Mouse (Mus musculus) urinary bladder, adult 2 months (tissue): Measurements from ENCODE around the gene Cpsf6. TPM values are rescaled to one million over a fixed set of nuclear protein-coding genes. Genes with fewer than 3 reads are reported as not detected.
"Not testable (repeated sequence)": the region's sequence is repeated elsewhere in the genome, so short reads cannot be mapped to it uniquely, and the experiment has no call there.

ENCODE experiments used
- DNase-seq: peaks from one replicate; pipeline ENCODE4 v3.0.0; 2022; ENCODE audit warnings: low spot score
- polyA plus RNA-seq: library from polyadenylated mRNA; depleted of rRNA; stranded (reverse); fragments of >200 nt; gene quantifications from 2 replicates; pipeline ENCODE4 v1.2.3, GENCODE M21; 2012

Gene Cpsf6
- polyA plus RNA-seq, 1 experiment = 43.5 TPM

DNA sequence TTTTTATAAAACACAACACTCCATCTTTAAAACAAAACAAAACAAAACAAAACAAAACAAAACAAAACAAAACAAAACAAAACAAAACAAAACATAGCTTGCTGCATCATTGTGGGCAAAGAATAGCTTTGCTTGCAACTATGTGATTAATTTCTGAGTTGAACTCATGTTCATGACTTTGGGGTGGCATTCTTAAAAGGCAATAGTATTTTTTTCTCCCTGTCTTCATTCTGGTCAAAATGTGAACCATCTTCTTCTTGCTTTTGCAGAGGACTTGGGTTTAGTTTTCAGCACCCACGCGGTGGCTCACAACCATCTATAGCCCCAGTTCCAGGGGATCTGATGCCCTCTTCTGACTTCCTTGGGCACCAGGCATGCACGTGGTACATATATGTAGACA, 20.0 kb upstream of the Cpsf6 start:
- no peak for DNase-seq

DNA sequence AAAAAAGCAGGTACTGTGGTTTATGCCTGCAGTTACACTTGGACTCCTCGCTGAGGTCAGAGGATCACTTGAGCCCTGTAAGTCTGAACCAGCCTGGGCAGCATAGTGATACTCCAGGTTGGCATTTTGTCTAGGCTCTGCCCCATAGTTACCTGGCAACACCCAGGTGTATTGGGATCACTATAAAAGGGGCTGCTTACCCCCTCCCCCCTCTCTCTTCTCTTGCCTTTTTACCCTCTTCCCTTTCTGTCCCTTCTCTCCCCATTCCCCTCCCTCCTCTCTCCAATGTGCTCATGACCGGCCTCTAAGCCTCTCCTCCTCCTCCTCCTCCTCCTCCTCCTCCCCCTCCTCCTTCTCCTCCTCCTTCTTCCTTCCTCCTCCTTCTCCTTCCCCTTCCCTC, 19.4 kb upstream of the Cpsf6 start:
- no peak for DNase-seq

DNA sequence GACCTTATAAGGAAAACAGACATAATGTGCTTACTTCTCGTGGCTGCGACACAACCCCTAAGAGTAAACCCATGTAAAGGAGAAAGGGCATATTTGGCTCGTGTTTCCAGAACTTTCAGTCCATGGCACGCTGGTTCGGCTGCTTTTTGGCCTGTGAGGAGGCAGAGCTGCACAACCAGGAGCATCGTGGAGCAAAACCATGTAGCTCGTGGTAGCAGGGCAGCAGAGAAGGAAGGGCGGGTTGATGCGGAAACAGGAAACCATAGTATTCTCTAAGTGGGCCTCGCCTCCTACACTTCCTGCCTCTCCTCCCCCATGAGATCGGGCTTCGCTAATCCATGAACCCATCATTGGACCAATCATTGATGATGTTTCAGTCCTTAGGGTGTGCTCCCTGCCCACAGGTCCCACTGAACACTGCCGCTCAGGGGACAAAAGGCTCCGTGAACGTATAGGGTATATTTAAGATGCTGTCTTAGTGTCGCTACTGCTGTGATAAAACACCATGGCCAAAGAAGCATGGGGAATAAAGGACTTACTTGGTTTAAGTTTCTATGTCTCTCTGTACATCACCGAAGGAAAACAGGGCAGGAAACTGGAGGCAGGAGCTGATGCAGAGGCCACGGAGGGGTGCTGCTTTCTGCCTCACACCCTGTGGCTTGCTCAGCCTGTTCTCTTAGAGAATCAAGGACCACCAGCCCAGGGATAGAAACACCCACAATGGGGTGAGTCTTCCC, 18.4 kb upstream of the Cpsf6 start:
- no peak for DNase-seq

DNA sequence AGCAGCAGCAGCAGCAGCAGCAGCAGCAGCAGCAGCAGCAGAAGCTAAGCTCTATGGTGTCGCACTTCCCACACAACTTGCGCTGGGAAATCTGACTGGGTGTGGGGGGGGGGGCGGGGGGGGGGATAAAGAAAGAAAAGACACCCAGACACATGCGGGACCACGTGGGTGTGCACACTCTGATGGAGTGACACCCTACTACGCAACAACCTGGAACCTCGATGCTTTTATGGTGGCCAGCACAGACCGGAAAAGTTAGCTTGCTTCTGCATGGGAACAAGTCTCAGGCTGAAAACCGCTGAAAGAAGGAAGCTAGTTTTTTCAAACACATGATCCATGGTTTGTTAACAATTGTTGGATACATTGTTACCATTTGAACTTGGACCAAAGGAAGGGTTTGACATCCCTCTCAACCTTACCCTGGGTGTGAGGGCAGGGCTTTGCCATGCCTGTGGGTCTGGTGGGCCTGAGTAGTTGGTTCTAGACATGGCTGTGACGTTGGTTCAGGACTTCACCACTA, 17.4 kb upstream of the Cpsf6 start:
- DNase-seq = no peak

DNA sequence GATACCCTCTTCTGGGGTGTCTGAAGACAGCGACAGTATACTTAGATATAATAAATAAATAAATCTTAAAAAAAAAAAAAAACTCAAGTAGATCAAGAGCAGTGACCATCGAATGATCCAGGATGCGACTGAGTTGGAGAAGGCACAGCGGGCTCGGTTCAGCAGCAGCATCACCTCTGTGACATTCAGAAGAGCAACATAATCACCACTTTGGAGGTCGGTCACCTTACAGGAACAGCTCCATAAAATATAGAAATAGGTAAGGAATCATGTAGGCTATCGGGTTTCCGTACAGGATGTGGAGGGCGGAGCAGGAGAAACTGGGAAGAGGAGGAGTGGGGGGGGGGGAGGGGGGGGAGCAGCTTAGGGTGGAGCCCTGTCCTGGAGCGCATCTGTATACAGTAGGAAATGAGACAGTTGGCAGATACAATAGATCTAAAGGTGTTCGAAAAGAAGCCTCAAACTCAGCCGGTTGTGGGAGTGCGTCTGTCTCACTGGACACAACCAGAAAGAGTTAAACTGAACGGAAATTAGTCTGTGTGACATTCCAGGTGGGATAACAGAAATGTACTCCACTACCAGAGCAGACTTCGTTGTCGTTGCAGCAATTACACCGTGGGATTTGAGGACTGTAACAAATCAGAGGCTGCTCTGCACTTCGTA, 16.7 kb upstream of the Cpsf6 start:
- DNase-seq = no peak

DNA sequence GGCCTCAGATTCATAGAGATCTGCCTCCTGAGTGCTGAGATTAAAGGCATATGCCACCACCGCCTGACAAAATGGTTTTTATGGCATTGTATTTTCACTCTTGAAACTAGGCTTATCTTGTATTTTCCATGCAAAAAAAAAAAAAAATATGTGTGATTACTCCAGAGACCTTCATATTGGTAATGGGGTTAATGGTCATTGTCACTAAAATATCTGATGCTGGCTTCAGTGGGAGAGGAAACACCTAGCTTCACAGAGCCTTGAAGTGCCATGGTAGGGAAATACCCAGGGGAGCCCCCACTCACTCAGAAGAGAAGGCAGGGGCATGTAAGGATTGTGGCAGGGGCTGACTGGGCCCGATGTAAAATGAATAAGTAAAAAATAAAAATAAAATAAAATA, 16.0 kb upstream of the Cpsf6 start:
- DNase-seq = no peak

DNA sequence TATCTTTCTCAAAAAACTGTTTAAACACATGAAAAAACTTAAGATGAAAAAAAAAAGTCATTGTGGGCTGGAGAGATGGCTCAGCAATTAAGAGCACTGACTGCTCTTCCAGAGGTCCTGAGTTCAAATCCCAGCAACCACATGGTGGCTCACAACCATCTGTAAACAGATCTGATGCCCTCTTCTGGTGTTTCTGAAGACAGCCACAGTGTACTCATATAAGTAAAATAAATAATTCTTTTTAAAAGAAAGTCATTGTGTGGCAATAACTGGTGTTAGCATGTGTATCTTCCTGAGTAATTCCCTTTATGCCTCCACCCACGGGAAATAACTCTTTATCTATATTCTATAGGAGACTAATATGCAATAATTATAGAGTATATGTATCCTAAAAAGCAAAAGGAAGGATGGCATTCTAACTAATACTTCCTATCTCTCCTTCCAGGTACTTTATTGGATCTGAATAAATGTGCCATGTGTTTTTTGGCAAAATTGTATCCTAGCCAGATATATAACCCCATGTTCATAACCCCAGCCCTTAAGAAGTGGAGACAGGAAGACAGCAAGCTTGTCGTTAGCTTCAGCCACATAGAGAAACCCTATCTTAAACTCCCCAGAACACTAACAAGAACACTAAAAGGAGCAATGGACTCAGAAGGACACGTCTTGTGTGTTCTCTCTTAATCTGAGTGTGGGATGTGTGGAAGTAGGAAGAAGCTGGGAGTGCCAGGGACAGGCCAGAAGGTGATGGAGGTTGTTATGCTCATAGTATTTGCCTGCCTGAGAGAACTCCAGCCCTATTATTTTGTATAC, 15.1 kb upstream of the Cpsf6 start:
- no peak for DNase-seq

DNA sequence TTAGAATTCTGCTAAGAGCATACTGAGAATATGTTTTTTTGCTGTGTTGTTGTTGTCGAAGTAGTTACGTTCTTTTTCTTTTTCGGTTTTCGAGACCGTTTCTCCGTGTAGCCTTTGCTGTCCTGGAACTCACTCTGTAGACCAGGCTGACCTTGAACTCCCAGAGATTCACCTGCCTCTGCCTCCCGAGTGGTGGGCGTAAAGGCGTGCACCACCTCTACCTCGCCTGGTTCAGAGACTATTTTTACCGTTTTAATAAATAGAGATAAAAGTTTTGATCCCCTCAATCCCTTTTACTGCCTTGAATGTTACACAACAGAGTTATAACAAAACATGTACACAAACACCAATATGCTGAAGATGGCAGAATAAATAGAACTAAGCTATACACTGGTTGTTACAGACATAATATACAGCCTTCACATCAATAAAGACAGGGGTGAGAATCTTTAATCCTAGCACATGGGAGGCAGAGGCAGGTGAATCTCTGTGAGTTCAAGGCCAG, 14.1 kb upstream of the Cpsf6 start:
- DNase-seq = no peak

DNA sequence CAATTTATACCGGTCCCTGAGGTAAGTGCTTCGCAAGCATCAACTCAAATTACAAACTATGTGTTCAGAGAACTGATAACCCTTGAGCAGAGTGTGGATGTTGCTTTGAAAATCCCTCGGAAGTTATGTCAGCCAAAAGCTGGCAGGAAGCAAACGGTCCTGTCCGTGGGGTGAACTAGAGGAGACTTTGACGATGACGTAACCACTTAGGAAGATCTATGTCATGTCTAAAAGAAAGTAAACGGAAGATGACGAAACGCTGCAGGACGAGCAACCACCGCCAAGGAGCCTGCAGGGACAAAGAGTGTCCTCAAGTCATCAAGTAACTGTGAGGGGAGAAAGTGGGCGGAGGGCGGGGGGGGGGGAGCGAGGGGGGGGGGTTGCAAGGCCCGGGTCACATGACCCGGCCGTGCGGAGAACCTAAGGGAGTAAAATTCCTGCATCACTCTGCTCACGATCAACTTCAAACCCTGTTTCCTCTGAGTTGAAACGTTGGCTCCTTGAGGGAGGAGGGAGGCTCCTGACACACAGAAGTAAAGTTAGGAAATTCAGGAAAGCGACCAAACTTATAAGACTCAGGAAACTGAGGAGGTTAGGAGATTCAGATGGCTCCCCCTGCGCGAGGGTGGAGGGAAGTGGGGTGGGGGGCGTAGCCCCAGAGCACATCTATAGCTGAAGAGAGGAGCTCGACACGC, 13.5 kb upstream of the Cpsf6 start:
- no peak for DNase-seq

DNA sequence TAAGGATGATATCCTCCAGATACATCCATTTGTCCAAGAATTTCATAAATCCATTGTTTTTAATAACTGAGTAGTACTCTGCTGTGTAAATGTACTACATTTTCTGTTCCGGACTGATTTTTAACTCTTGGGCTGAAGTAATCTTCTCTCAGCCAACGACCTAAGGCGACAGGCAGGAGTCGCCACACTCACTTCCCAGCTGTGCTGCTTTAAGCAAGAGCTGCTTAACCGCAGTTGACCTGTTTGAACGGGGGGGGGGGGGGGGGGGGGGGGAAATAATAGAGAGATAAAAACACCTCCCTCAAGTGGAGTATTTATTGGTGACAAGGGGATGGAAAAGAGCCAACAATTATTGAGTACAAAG, 13.0 kb upstream of the Cpsf6 start:
- no peak for DNase-seq

DNA sequence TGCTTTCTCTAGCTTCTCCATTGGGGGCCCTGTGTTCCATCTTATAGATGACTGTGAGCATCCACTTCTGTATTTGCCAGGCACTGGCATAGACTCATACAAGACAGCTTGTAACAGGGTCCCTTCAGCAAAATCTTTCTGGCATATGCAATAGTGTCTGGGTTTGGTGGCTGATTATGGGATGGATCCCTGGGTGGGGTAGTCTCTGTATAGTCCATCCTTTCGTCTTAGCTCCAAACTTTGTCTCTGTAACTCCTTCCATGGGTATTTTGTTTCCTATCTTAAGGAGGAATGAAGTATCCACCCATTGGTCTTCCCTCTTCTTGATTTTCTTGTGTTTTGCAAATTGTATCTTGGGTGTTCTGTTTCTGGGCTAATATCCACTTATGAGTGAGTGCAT, 12.6 kb upstream of the Cpsf6 start:
- not testable (repeated sequence) for DNase-seq

DNA sequence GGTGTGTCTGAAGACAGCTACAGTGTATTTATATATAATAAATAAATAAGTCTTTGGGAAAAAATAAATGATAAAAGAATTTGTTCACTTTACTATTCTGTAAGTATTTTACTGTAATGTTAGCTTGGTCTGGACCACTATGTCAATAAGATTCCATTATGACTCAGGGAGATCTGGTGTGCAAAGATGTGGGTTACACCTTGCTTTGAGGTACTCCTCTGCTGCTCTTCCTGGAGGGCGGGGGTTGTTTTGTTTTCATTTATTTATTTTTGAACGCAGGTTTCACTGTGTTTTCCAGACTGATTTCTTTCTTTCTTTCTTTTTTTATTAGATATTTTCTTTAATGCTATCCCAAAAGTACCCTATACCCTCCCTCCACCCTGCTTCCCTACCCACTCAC, 12.0 kb upstream of the Cpsf6 start:
- no peak for DNase-seq

DNA sequence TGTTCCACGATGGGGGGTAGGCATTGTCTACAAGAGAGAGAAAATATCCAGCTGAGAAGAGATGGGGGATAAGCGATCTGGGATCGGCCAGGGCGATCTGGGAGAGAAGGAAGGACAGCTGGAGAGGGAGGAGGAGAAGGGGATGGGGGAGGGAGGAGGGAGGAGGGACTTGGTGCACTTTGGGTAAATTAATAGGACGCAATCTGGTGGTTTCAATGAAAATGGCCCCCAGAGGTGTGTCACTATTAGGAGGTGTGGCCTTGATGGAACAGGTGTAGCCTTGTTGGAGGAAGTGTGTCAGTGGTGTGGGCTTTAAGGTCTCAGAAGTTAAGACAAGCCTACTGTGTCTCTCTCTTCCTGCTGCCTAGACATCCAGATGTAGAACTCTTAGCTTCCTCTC, 11.2 kb upstream of the Cpsf6 start:
- no peak for DNase-seq

DNA sequence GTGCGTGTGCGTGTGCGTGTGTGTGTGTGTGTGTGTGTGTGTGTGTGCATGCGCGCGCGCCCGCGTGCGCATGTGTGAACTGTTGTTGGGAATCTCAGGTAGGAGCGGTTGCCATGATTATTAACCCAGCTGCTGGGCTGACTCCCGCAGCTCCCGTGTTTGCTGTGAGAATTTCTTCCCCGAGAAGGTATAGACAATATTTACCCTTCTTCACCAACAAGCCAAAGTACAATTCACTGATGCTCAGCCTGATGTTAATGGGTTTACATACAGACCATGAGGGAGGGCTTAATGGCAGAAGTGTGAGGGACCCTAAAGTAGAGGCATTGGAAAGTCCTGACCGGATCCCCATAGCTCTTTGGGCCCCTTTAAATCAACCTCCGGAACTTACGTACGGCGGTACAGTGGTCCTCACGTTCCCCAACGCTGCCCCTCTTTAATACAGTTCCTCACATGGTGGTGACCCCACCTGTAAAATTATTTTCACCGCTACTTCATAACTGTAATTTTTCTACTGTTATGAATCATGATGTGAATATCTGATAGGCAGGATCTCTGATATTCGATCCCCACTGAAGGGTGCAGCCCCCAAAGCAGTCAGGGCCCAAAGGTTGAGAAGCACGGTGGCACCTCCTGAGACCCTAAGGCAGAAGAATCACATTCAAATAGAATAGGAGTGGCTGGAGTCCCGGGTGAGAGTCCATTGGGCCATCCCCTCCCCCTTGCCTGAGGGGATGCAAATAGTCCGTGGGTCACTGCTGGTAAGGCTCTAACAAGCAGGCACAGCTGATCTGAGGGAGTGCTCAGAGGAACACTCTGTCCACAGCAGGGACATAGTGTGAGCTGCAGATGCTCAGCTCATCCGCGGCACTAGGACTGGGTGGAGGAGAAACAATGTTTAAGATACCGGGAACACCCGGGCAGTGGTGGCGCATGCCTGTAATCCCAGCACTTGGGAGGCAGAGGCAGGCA, 10.4 kb upstream of the Cpsf6 start:
- no peak for DNase-seq

DNA sequence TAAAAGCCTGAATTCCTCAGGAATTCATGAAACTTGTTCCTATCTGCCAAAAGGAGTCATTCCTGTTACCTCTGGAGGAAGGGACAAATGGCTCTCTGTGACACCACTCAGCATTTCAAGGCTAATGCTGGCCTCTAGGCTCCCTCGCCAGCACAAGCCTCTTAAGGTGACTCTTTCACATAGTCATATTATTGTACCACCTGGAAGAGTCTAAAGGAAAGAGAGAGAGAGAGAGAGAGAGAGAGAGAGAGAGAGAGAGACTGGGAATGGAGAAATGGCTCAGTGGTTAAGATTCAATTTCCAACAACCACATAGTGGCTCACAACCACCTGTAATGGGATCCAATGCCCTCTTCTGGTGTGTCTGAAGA, 9.5 kb upstream of the Cpsf6 start:
- no peak for DNase-seq

DNA sequence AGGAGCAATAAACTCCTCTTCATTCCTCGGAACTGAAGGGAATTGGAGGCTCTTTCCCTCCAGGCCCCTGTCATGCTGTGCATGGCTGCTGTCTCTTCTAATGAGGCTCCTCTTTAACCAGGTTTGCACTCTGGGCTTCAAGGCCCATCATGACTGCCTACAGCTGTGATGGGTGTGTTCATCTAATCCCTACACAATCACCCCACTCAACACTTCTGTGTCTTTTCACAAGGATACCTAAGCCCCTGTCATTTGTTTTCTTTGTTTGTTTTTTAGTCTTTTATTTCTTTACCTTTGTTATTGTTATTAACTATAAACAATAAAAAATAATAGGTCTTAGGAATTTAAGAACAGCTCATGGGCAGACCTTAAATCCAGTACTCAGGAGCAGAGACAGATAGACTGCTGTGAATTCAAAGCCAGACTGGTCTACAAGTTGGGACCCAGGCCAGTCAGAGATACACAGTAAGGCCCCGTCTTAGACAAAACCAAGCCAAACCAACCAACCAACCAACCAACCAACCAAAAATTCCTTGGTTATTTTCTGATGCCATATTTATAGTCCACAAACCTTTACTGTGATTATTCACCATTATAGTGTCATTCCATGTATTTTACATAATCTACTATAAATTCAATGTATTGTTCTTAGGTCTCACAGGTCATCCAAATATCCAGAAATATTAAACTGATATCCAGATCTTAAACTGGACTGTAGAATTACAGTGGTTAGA, 9.0 kb upstream of the Cpsf6 start:
- DNase-seq = no peak

DNA sequence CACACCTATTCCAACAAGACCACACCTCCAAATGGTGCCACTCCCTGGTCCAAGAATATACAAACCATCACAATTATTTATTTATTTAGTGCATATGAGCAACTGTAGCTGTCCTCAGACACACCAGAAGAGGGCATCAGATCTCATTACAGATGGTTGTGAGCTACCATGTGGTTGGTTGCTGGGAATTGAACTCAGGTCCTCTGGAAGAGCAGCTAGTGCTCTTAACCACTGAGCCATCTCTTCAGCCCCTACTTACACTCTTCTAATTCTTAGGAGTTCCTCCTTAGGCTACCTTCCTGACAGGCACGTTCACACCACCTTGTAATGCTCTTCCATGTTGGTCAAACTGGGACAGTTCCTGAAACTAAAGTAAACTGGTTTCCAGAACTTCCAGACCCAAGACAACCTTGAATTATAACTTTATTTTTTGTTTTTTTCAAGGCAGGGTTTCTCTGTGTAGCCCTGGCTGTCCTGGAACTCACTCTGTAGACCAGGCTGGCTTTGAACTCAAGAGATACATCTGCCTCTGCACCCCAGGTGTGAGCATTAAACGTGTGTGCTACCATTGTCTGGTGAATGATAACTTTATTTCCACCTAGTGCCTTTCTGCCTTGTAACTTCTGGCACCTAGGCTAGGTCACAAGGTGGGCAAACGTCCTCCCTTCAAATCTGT, 8.3 kb upstream of the Cpsf6 start:
- not testable (repeated sequence) for DNase-seq

DNA sequence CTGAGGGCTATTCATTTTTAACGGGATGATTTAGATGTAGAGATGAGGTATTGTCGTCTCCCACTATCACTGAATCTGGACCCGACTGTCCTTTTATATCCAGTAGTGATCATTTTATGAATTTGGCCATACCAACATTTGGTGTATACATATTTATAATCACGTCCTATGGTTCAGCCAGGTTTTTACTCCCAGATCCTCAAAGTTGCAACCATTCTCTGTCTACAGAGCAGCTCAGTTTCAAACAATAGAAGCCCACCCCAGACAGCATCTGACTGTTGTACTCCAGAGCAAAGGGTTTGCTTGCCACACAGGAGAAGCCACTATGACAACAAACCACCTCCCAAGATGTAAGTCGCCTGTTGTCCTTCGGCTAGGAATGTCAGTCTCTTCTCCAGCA, 7.2 kb upstream of the Cpsf6 start:
- DNase-seq = no peak

DNA sequence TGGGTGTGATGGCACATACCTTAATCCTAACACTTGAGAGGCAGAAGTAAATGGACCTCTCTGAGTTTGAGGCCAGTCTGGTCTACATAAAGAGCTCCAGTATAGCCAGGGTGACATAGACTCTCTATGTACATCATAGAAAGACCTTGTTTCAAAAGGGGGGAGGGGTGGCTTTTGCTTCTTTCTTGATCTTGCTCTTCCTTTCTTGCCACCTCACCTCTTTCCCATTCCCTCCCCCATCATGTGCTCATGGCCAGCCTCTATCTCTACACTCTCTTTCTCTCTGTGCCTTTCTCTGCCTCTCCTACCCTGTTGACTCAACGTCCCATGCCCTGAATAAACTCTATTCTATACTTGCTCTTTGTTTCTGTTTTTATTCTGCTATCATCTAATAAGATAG, 6.4 kb upstream of the Cpsf6 start:
- DNase-seq = no peak

DNA sequence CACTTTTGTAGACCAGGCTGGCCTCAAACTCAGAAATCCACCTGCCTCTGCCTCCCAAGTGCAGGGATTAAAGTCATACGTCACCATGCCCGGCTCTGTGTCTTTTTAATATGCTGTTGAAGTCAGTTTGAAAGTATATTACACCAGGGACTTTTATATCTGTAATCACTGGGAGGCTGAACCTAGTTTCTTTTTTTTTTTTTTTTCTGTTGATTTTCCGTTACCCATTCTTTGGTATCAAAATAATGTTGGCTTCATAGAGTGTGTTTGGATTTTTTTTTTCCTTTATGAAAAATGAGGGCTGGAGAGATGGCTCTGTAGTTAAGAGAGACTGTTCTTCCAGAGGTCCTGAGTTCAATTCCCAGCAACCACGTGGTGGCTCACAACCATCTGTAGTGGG, 5.6 kb upstream of the Cpsf6 start:
- no peak for DNase-seq
